Mouse (Mus musculus) kidney, postnatal 0 days (tissue): ENCODE measurements around the gene Dmrtc2. TPM values are rescaled to one million over a fixed set of nuclear protein-coding genes. Genes with fewer than 3 reads are reported as not detected.

Experiments used
- ATAC-seq: fragments of 200-750 bp; cut with Nextera tagmentation; replicated peaks from 2 replicates; pipeline ENCODE4 v1.8.0; 2017; ENCODE audit warnings: low read depth, moderate number of reproducible peaks, moderate TSS enrichment, moderate library complexity; ENCODE audit not compliant: low FRiP score
- DNase-seq: peaks from one replicate; pipeline ENCODE4 v3.0.0-alpha.2; 2016; ENCODE audit warnings: low spot score
- H3K27ac ChIP-seq: fragments of 300-500 bp; sonication (generic); 2 replicates; pipeline ENCODE4 v1.5.1; 2014; ENCODE audit warnings: mild to moderate bottlenecking
- H3K27me3 ChIP-seq: fragments of 300-500 bp; sonication (generic); 2 replicates; pipeline ENCODE4 v1.6.1; 2014; ENCODE audit warnings: low read length, mixed read lengths; ENCODE audit not compliant: insufficient read depth
- H3K36me3 ChIP-seq: fragments of 300-500 bp; sonication (generic); 2 replicates; pipeline ENCODE4 v1.6.1; 2014; ENCODE audit warnings: low read length, mixed read lengths; ENCODE audit not compliant: insufficient read depth
- H3K4me1 ChIP-seq: fragments of 300-500 bp; sonication (generic); replicated peaks from 2 replicates; pipeline ENCODE4 v1.6.1; 2014; ENCODE audit warnings: antibody characterized with exemption, low read length, mixed read lengths; ENCODE audit not compliant: insufficient read depth
- H3K4me2 ChIP-seq: fragments of 300-500 bp; sonication (generic); 2 replicates; pipeline ENCODE4 v1.6.1; 2014; ENCODE audit warnings: mild to moderate bottlenecking, low read length, moderate library complexity, mixed read lengths
- H3K4me3 ChIP-seq: fragments of 300-500 bp; sonication (generic); replicated peaks from 2 replicates; pipeline ENCODE4 v1.5.1; 2014; ENCODE audit warnings: low read depth, low read length
- H3K9ac ChIP-seq: fragments of 300-500 bp; sonication (generic); 2 replicates; pipeline ENCODE4 v1.6.1; 2014; ENCODE audit warnings: low read depth, low read length
- H3K9me3 ChIP-seq: fragments of 300-500 bp; sonication (generic); replicated peaks from 2 replicates; pipeline ENCODE4 v1.6.1; 2016; ENCODE audit warnings: low read length, inconsistent platforms, mixed read lengths
- CTCF ChIP-seq: IDR thresholded peaks from 2 replicates; pipeline ENCODE4 v1.5.1; 2016; ENCODE audit warnings: antibody characterized with exemption, low read depth, mild to moderate bottlenecking, moderate library complexity
- WGBS: fragments of 180-500 bp; shearing (Covaris S2); extraction: QIAGEN DNeasy Blood & Tissue Kit; methylation state at CpG from one replicate; pipeline ENCODE4 v1.1.7; 2014; 5-methylcytosine and 5-hydroxymethylcytosine counted together
- polyA plus RNA-seq: library from polyadenylated mRNA; unstranded; fragments of >200 nt; fragmentation: Nextera tagmentation; extraction: Ambion mirVana; gene quantifications from 2 replicates; pipeline ENCODE4 v1.2.1, GENCODE M21; 2015

The Dmrtc2 gene
- polyA plus RNA-seq, 1 experiment from 2014 or later: 0.12 TPM

DNA sequence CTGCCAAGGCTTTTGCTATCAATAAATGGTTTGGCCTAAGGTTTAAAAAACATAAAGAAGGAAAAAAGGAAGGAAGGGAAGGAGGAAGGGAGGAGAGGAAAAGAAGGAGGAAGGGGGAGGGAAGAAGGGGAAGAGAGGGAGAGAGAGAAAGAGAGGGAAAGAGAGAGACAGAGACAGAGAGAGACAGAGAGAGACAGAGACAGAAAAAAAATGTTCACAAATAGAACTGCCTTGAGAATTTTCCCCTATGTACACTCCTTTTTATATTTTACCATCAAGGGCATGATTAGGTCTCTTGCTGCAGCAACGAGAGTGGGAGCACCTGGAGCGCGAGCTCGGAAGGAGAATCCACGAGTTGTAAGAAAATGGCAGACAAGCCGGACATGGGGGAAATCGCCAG, 7.9 kb upstream of the Dmrtc2 start, which contains the start of gene Gm9844:
Gene Gm9844 (plus strand): TSS at position 301 of the 400 bp plus-strand sequence.
- no peaks in the 10 kb centered on the region for H3K4me1 ChIP-seq
- no peak for TF ChIP-seq CTCF
- no peaks in the 10 kb centered on the region for H3K9me3 ChIP-seq
- ATAC-seq (no peak), DNase-seq (no peak)
- no peaks in the 10 kb centered on the region for H3K27me3 ChIP-seq
- no peak within 1 kb of the TSS for H3K9ac ChIP-seq
- no peaks in the 10 kb centered on the region for H3K36me3 ChIP-seq
- H3K27ac ChIP-seq: no peak within 1 kb of the TSS
- H3K4me2 ChIP-seq: no peak within 1 kb of the TSS
- 78% methylated on average over 7 of the region's 7 CpGs for WGBS
- no peak within 1 kb of the TSS for H3K4me3 ChIP-seq

DNA sequence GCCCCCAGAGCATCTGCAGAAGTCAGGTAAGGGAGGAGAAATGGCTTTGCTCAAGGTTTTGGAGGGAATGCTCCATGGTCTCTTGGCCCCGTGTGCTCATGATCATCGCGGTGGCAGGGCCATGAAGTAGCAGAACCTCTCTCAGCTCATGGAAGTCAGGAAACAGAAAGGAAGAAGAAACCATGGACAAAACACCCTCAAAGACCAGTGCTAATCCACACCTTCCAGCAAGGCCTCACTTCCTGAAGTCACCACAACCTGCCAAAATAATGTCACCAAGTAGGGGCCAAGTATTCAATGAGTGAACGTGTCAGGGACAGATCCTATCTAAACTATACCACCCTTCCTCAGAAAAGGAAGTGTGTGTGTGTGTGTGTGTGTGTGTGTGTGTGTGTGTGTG, 7.0 kb upstream of the Dmrtc2 start:
- ATAC-seq (no peak), DNase-seq (no peak)
- Histone ChIP-seq H3K27ac (no peak overlapping the region), H3K4me1 (no peaks in the 10 kb centered on the region), H3K27me3 (no peaks in the 10 kb centered on the region), H3K9me3 (no peaks in the 10 kb centered on the region), H3K36me3 (no peaks in the 10 kb centered on the region), H3K4me2 (no peak overlapping the region), H3K4me3 (no peak overlapping the region), H3K9ac (no peak overlapping the region)
- 84% methylated on average over 4 of the region's 4 CpGs for WGBS
- TF ChIP-seq CTCF: no peak

DNA sequence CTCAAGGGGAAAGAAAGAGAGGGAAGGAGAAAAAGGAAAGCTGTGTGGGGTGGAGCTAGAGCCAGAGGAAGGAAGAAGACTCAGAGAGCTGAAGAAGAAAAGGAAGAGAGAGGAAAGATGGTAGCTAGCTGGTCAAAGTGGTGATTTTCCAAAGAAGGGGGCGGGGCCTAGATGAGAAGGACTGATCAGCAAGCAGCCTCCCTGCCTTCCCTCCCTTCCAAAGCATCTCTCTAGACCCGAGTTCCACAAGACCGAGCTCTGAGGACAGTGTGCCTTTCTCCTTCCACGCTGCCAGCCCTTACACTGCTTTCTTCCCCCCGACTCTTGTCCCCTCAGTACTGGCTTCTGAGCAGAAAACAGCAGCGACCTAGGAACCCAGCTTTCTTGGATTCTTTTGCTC, 5.7 kb upstream of the Dmrtc2 start:
- no peak for TF ChIP-seq CTCF
- 20% methylated on average over 6 of the region's 6 CpGs for WGBS
- DNase-seq (no peak), ATAC-seq (no peak)
- Histone ChIP-seq H3K9me3 (no peaks in the 10 kb centered on the region), H3K9ac (no peak overlapping the region), H3K4me3 (no peak overlapping the region), H3K4me2 (no peak overlapping the region), H3K27ac (no peak overlapping the region), H3K4me1 (no peaks in the 10 kb centered on the region), H3K27me3 (no peaks in the 10 kb centered on the region), H3K36me3 (no peaks in the 10 kb centered on the region)

DNA sequence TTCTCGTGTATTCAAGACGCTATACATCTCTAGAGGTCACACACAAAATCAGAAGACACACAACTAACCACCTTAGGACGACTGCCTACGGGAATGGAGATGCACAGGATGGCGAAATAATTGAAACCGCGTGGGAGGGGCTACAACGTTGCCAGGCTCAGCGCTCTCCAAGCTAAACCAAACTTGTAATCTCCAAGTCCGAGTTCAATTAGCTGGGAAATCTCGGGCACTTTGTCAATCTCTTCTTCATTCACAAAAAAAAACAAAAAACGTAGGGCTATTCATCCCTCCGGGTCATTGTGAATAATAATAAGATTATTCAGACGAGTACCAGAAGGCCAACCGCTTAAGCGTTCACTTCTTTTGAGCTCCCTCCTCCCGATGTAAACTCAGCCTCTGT, 777 bp upstream of the Dmrtc2 start:
- ATAC-seq (no peak), DNase-seq (no peak)
- no peak for TF ChIP-seq CTCF
- no peaks in the 10 kb centered on the region for H3K27me3 ChIP-seq
- H3K4me3 ChIP-seq: no peak overlapping the region
- no peaks in the 10 kb centered on the region for H3K36me3 ChIP-seq
- no peak overlapping the region for H3K9ac ChIP-seq
- 69% methylated on average over 17 of the region's 17 CpGs for WGBS
- H3K27ac ChIP-seq: no peak overlapping the region
- no peak overlapping the region for H3K4me2 ChIP-seq
- no peaks in the 10 kb centered on the region for H3K4me1 ChIP-seq
- no peaks in the 10 kb centered on the region for H3K9me3 ChIP-seq

DNA sequence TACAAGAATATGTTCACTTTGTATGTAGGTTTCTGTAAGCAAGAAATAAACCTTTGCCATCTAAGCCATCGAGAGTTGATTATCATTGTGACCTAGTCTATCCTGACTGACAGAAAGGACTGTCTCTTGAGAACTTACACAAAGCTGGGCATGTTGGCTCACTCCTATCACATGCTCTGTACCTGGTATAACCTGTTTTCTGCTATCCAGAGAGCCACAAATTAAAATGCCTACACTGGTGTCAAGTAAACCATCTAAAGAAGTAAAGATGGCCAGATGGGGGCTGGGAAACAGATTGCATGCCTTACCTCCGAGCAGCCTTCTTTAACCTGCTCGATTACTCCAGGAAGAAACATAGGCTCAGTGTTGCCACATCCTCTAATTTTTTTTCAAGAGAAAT, 7.7 kb downstream of the Dmrtc2 start:
- no peaks in the 10 kb centered on the region for H3K36me3 ChIP-seq
- no peak overlapping the region for H3K4me2 ChIP-seq
- no peak for TF ChIP-seq CTCF
- 71% methylated on average over 3 of the region's 3 CpGs for WGBS
- ATAC-seq: no peak
- no peak overlapping the region for H3K27ac ChIP-seq
- no peaks in the 10 kb centered on the region for H3K9me3 ChIP-seq
- H3K27me3 ChIP-seq: no peaks in the 10 kb centered on the region
- DNase-seq: no peak
- 0 out of 2 replicates have a peak, but pooled peaks cover 3% of the 10 kb centered on the region for H3K4me1 ChIP-seq
- H3K9ac ChIP-seq: no peak overlapping the region
- H3K4me3 ChIP-seq: no peak overlapping the region

DNA sequence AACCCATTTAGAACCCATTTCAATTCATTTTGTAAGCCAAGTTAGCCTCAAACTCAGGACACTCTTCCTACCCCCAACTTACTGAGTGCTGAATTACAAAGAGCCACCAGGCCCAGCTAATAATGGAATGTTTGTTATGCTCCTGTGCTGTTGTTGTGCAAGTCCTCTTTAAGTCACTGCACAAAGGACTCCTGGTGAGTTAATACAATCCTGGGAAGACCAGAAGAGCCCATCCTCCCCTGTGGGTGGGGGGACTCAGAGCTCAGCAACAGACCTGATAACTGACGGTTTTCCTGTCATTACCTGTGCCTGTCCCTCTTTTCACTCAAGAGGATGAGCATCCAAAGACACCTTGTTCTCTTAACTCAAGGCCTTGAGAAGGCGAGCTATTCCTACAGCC, 9.8 kb downstream of the Dmrtc2 start:
- no peaks in the 10 kb centered on the region for H3K9me3 ChIP-seq
- 33% methylated on average over 2 of the region's 2 CpGs for WGBS
- DNase-seq: no peak
- H3K27ac ChIP-seq: no peak overlapping the region
- H3K4me2 ChIP-seq: no peak overlapping the region
- no peak for TF ChIP-seq CTCF
- no peaks in the 10 kb centered on the region for H3K36me3 ChIP-seq
- H3K9ac ChIP-seq: no peak overlapping the region
- H3K4me3 ChIP-seq: no peak overlapping the region
- no peaks in the 10 kb centered on the region for H3K27me3 ChIP-seq
- H3K4me1 ChIP-seq: 0 out of 2 replicates have a peak, but pooled peaks cover 3% of the 10 kb centered on the region
- no peak for ATAC-seq
